Mouse (Mus musculus): ENCODE measurements around the gene Ramac. TPM values are rescaled to one million over a fixed set of nuclear protein-coding genes. Genes with fewer than 3 reads are reported as not detected.

Ramac gene
- 138 and 140 TPM in 2 replicates for polyA plus RNA-seq (2015; fragmentation: Nextera tagmentation; extraction: Ambion mirVana)

GRCm38 (mm10) chr7:81762180-81763109 is at the start of gene Ramac:
Gene Ramac, plus strand, starts transcription at chr7:81762925.
- Histone ChIP-seq H3K36me3 (ENCODE audit: insufficient read depth, low read length) (no peaks in the 10 kb centered on the region), H3K27me3 (replicated peaks; ENCODE audit: insufficient read depth, low read length) (no peaks in the 10 kb centered on the region), H3K4me1 (ENCODE audit: insufficient read depth, low read depth, low read length) (0 out of 2 replicates have a peak, but pooled peaks cover 3% of the 10 kb centered on the region), H3K27ac (ENCODE audit: low read length) (peak within 1 kb of the TSS; percentile 94), H3K4me2 (replicated peaks; ENCODE audit: low read depth, low read length) (peak within 1 kb of the TSS; percentile 83), H3K9me3 (ENCODE audit: low read length) (no peaks in the 10 kb centered on the region), H3K4me3 (ENCODE audit: low read depth, low read length) (peak within 1 kb of the TSS; percentile 95), H3K9ac (replicated peaks; ENCODE audit: low read depth) (peak within 1 kb of the TSS; percentile 94)
- DNase-seq (ENCODE audit: low spot score) (peak; percentile 98), ATAC-seq (peak; percentile 99)
- TF ChIP-seq CTCF (IDR thresholded peaks at IDR 0.05) (peak; percentile 24; the same call in 1 of the 2 replicates), EP300 (IDR thresholded peaks at IDR 0.05) (peak; percentile 90)
- under 1% methylated on average over 51 of the region's 56 CpGs for WGBS

- ATAC-seq = no peak
- H3K9ac ChIP-seq (replicated peaks; ENCODE audit: low read depth) = no peak overlapping the region
- no peaks in the 10 kb centered on the region for H3K4me1 ChIP-seq (ENCODE audit: insufficient read depth, low read depth, low read length)
- WGBS = 67% methylated on average over 1 of the region's 1 CpGs
- TF ChIP-seq EP300 (IDR thresholded peaks at IDR 0.05) (no peak), CTCF (IDR thresholded peaks at IDR 0.05) (no peak)
- H3K4me2 ChIP-seq (replicated peaks; ENCODE audit: low read depth, low read length) = no peak overlapping the region
- DNase-seq (ENCODE audit: low spot score) = no peak
- H3K36me3 ChIP-seq (ENCODE audit: insufficient read depth, low read length) = no peaks in the 10 kb centered on the region
- H3K27me3 ChIP-seq (replicated peaks; ENCODE audit: insufficient read depth, low read length) = no peaks in the 10 kb centered on the region
- no peak overlapping the region for H3K27ac ChIP-seq (ENCODE audit: low read length)
- H3K9me3 ChIP-seq (ENCODE audit: low read length) = no peaks in the 10 kb centered on the region
- H3K4me3 ChIP-seq (ENCODE audit: low read depth, low read length) = no peak overlapping the region
These were observed 44.1 kb upstream of the Ramac start for GRCm38 (mm10) chr7:81718657-81719056.

GRCm38 (mm10) chr7:81719216-81719661 is 43.5 kb upstream of the Ramac start:
- DNase-seq (ENCODE audit: low spot score) (no peak), ATAC-seq (no peak)
- H3K27me3 ChIP-seq (replicated peaks; ENCODE audit: insufficient read depth, low read length) = no peaks in the 10 kb centered on the region
- H3K27ac ChIP-seq (ENCODE audit: low read length) = no peak overlapping the region
- WGBS = 63% methylated on average over 1 of the region's 1 CpGs
- H3K4me1 ChIP-seq (ENCODE audit: insufficient read depth, low read depth, low read length) = no peaks in the 10 kb centered on the region
- H3K36me3 ChIP-seq (ENCODE audit: insufficient read depth, low read length) = no peaks in the 10 kb centered on the region
- H3K9me3 ChIP-seq (ENCODE audit: low read length) = no peaks in the 10 kb centered on the region
- no peak for TF ChIP-seq CTCF (IDR thresholded peaks at IDR 0.05)
- no peak for TF ChIP-seq EP300 (IDR thresholded peaks at IDR 0.05)
- no peak overlapping the region for H3K4me3 ChIP-seq (ENCODE audit: low read depth, low read length)
- no peak overlapping the region for H3K4me2 ChIP-seq (replicated peaks; ENCODE audit: low read depth, low read length)
- H3K9ac ChIP-seq (replicated peaks; ENCODE audit: low read depth) = no peak overlapping the region

- H3K4me3 ChIP-seq (ENCODE audit: low read depth, low read length) = no peak overlapping the region
- DNase-seq (ENCODE audit: low spot score) = no peak
- no peak overlapping the region for H3K9ac ChIP-seq (replicated peaks; ENCODE audit: low read depth)
- H3K27ac ChIP-seq (ENCODE audit: low read length) = no peak overlapping the region
- H3K9me3 ChIP-seq (ENCODE audit: low read length) = no peaks in the 10 kb centered on the region
- H3K4me2 ChIP-seq (replicated peaks; ENCODE audit: low read depth, low read length) = no peak overlapping the region
- no peaks in the 10 kb centered on the region for H3K27me3 ChIP-seq (replicated peaks; ENCODE audit: insufficient read depth, low read length)
- H3K36me3 ChIP-seq (ENCODE audit: insufficient read depth, low read length) = no peaks in the 10 kb centered on the region
- 59% methylated on average over 5 of the region's 5 CpGs for WGBS
- TF ChIP-seq EP300 (IDR thresholded peaks at IDR 0.05) (no peak), CTCF (IDR thresholded peaks at IDR 0.05) (no peak)
- H3K4me1 ChIP-seq (ENCODE audit: insufficient read depth, low read depth, low read length) = no peaks in the 10 kb centered on the region
- ATAC-seq = no peak
These were observed 41.5 kb upstream of the Ramac start for GRCm38 (mm10) chr7:81721271-81721670.

- Histone ChIP-seq H3K9me3 (ENCODE audit: low read length) (no peaks in the 10 kb centered on the region), H3K4me3 (ENCODE audit: low read depth, low read length) (no peak overlapping the region), H3K36me3 (ENCODE audit: insufficient read depth, low read length) (no peaks in the 10 kb centered on the region), H3K9ac (replicated peaks; ENCODE audit: low read depth) (no peak overlapping the region), H3K27ac (ENCODE audit: low read length) (no peak overlapping the region), H3K4me2 (replicated peaks; ENCODE audit: low read depth, low read length) (no peak overlapping the region), H3K4me1 (ENCODE audit: insufficient read depth, low read depth, low read length) (no peaks in the 10 kb centered on the region), H3K27me3 (replicated peaks; ENCODE audit: insufficient read depth, low read length) (no peaks in the 10 kb centered on the region)
- no peak for TF ChIP-seq EP300 (IDR thresholded peaks at IDR 0.05)
- TF ChIP-seq CTCF (IDR thresholded peaks at IDR 0.05) = no peak
- ATAC-seq (no peak), DNase-seq (ENCODE audit: low spot score) (no peak)
- 86% methylated on average over 10 of the region's 10 CpGs for WGBS
These were observed 38.9 kb upstream of the Ramac start for GRCm38 (mm10) chr7:81723851-81724250.

- H3K27ac ChIP-seq (ENCODE audit: low read length) = no peak overlapping the region; the same call in 1 of the 2 replicates
- no peak overlapping the region for H3K4me3 ChIP-seq (ENCODE audit: low read depth, low read length)
- H3K4me2 ChIP-seq (replicated peaks; ENCODE audit: low read depth, low read length) = peak overlapping the region; percentile 18; the same call in 1 of the 2 replicates
- H3K9ac ChIP-seq (replicated peaks; ENCODE audit: low read depth) = no peak overlapping the region
- H3K9me3 ChIP-seq (ENCODE audit: low read length) = no peaks in the 10 kb centered on the region
- H3K27me3 ChIP-seq (replicated peaks; ENCODE audit: insufficient read depth, low read length) = no peaks in the 10 kb centered on the region
- DNase-seq (ENCODE audit: low spot score) (no peak), ATAC-seq (peak; percentile 53)
- 38% methylated on average over 18 of the region's 18 CpGs for WGBS
- no peak for TF ChIP-seq CTCF (IDR thresholded peaks at IDR 0.05)
- TF ChIP-seq EP300 (IDR thresholded peaks at IDR 0.05) = no peak
- no peaks in the 10 kb centered on the region for H3K4me1 ChIP-seq (ENCODE audit: insufficient read depth, low read depth, low read length)
- H3K36me3 ChIP-seq (ENCODE audit: insufficient read depth, low read length) = no peaks in the 10 kb centered on the region
These were observed 36.6 kb upstream of the Ramac start for GRCm38 (mm10) chr7:81725986-81726727.

Data from lung, postnatal 0 days (tissue).